ENCODE assay signal across 20 mouse cellular contexts in the genomic region with DNA sequence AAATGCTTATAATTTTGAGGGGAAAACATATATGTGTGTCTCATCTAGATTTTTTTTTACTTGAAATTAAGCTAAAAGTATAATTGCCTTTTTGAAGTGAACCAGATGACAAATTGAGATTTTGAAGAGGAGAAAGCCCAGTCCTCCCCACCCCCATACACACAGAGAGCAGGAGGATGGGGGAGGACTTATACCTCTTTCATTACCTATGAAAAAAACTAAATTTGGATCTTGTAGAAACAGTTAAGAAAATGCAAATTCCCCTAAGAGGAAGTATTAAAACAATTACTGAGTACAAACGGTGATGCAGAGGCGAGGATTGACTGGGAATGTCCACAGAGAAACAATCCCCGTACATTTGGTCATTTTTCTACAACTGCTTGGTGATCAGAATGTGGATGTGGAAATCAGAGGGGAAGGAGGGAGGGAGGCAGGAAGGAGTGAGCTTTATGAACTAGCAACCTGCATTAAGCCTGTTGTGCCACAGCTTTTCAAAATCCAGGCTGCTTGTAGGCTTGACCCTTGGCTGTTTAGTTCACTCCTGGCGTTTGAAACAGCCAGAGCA.
DNase-seq lines count a peak whose midpoint lies in the region; ATAC-seq and TF ChIP-seq lines count a peak whose summit lies in the region.
"Had no signal": no experiment of that assay in that cellular context is flagged by ENCODE, and none has a peak within 500 bp of the region (broad histone marks: within the 10 kb centered on the region; RNA-seq: fewer than 3 reads in every experiment).

No protein-coding gene starts in this region.

- peaks cover 47% of the 10 kb centered on the region for H3K79me2 ChIP-seq in CH12.LX (replicated peaks; ENCODE audit: control insufficient read depth, extremely low read depth, insufficient read depth, poor library complexity, severe bottlenecking)

- no peak overlapping the region for H3K4me3 ChIP-seq in heart, embryonic 12.5 days
- no peak overlapping the region for H3K4me3 ChIP-seq in layer of hippocampus, adult 2 months
- H3K4me3 ChIP-seq in CH12.LX (replicated peaks in 1 of 3; ENCODE audit: low read depth in 2 of 3, low read length in 2 of 3, poor library complexity in 1 of 3), result no peak overlapping the region
- H3K4me3 ChIP-seq in limb, embryonic 10.5 days, result no peak overlapping the region
- H3K4me3 ChIP-seq: embryonic facial prominence, embryonic 10.5 days; forebrain, embryonic 13.5 days; heart, embryonic 10.5 days; heart, embryonic 15.5 days; hindbrain, embryonic 15.5 days had no signal

- in situ Hi-C loops in CH12.LX (cut with MboI; ENCODE audit: low pct_ligation_motif_present, low pct_unique_long_range_greater_than_20kb, low sequenced_read_pairs), result loop anchor here (10.0 kb wide), 1 partner anchor 50 kb away; no protein-coding TSS in a partner anchor

- dilution Hi-C loops in CH12.LX (cut with MboI; ENCODE audit: extremely low pct_ligation_motif_present, extremely low pct_unique_long_range_greater_than_20kb, low sequenced_read_pairs), result no loop called here

- no peaks in the 10 kb centered on the region for H3K36me3 ChIP-seq in heart, embryonic 12.5 days
- H3K36me3 ChIP-seq in CH12.LX (replicated peaks in 1 of 2; ENCODE audit: control insufficient read depth in 1 of 2, insufficient read depth in 1 of 2, low read length in 1 of 2), result no peaks in the 10 kb centered on the region
- H3K36me3 ChIP-seq in limb, embryonic 10.5 days, result no peaks in the 10 kb centered on the region
- H3K36me3 ChIP-seq: embryonic facial prominence, embryonic 10.5 days; G1E; heart, embryonic 10.5 days; heart, embryonic 15.5 days; hindbrain, embryonic 15.5 days had no signal

- no peaks in the 10 kb centered on the region for H3K27me3 ChIP-seq in heart, embryonic 12.5 days (replicated peaks)
- H3K27me3 ChIP-seq in CH12.LX (replicated peaks), result no peaks in the 10 kb centered on the region
- H3K27me3 ChIP-seq in limb, embryonic 10.5 days (ENCODE audit: low read depth, poor library complexity, severe bottlenecking), result no peaks in the 10 kb centered on the region
- H3K27me3 ChIP-seq: forebrain, embryonic 13.5 days; heart, embryonic 15.5 days; hindbrain, embryonic 15.5 days had no signal

- no peak for ATAC-seq in heart, embryonic 12.5 days (ENCODE audit: insufficient number of reproducible peaks, low FRiP score)
- ATAC-seq in granulocyte monocyte progenitor cell, adult 5-6 weeks (replicated peaks; ENCODE audit: poor library complexity, severe bottlenecking), result 0 out of 2 replicates have a peak, but pooled peaks have one; percentile 46
- ATAC-seq: forebrain, embryonic 13.5 days; forebrain, postnatal 0 days; intestine, embryonic 16.5 days had no signal

- peak; percentile 67 for DNase-seq in heart, adult 11 months
- DNase-seq in layer of hippocampus, adult 2 months (ENCODE audit: low spot score in 2 of 2), result no peak
- no peak for DNase-seq in layer of hippocampus, postnatal 10 days (ENCODE audit: low spot score in 2 of 2)
- no peak for DNase-seq in CH12.LX (ENCODE audit: extremely low read depth)
- DNase-seq in limb, embryonic 10.5 days (ENCODE audit: low spot score), result no peak
- DNase-seq in spleen, postnatal 14 days (ENCODE audit: low spot score in 2 of 2), result no peak
- DNase-seq: adrenal gland, postnatal 10 days; cerebellum, adult 11-12 months; cerebellum, adult 9-10 months; forebrain, postnatal 0 days; heart, postnatal 36 days had no signal

- H3K9me3 ChIP-seq in heart, embryonic 12.5 days (replicated peaks), result no peaks in the 10 kb centered on the region
- no peaks in the 10 kb centered on the region for H3K9me3 ChIP-seq in CH12.LX (replicated peaks; ENCODE audit: low read length)
- H3K9me3 ChIP-seq in limb, embryonic 10.5 days (replicated peaks), result no peaks in the 10 kb centered on the region
- H3K9me3 ChIP-seq: embryonic facial prominence, embryonic 10.5 days; forebrain, embryonic 13.5 days; G1E; heart, embryonic 10.5 days; heart, embryonic 15.5 days; hindbrain, embryonic 15.5 days had no signal

- TF ChIP-seq RAD21 in CH12.LX (IDR thresholded peaks at IDR 0.05; ENCODE audit: low read depth, low read length), result no peak

- H3K27ac ChIP-seq in heart, embryonic 12.5 days (ENCODE audit: poor library complexity, severe bottlenecking), result no peak overlapping the region
- H3K27ac ChIP-seq in layer of hippocampus, adult 2 months, result peak overlapping the region; percentile 73
- H3K27ac ChIP-seq in CH12.LX (ENCODE audit: insufficient read depth, low read depth), result peak overlapping the region; percentile 83
- no peak overlapping the region for H3K27ac ChIP-seq in limb, embryonic 10.5 days
- H3K27ac ChIP-seq: embryonic facial prominence, embryonic 10.5 days; forebrain, embryonic 13.5 days; heart, embryonic 10.5 days; heart, embryonic 15.5 days; hindbrain, embryonic 15.5 days had no signal

- no peak overlapping the region for H3K9ac ChIP-seq in heart, embryonic 12.5 days
- H3K9ac ChIP-seq in CH12.LX (ENCODE audit: insufficient read depth, low read depth), result peak overlapping the region; percentile 99
- H3K9ac ChIP-seq: forebrain, embryonic 13.5 days; forebrain, postnatal 0 days; heart, embryonic 15.5 days; hindbrain, embryonic 15.5 days had no signal

- no peak overlapping the region for H3K4me2 ChIP-seq in heart, embryonic 12.5 days
- peak overlapping the region; percentile 83 for H3K4me2 ChIP-seq in CH12.LX (ENCODE audit: insufficient read depth, low read depth, poor library complexity, severe bottlenecking)
- H3K4me2 ChIP-seq: forebrain, embryonic 13.5 days; heart, embryonic 15.5 days; hindbrain, embryonic 15.5 days had no signal

- H3K4me1 ChIP-seq in heart, embryonic 12.5 days (replicated peaks), result peaks cover 21% of the 10 kb centered on the region
- peaks cover 20 to 79% of the 10 kb centered on the region in 2 experiments for H3K4me1 ChIP-seq in CH12.LX (ENCODE audit: control insufficient read depth in 1 of 2, insufficient read depth in 2 of 2)
- H3K4me1 ChIP-seq in limb, embryonic 10.5 days, result peaks cover 6% of the 10 kb centered on the region

- TF ChIP-seq EP300 in CH12.LX (IDR thresholded peaks at IDR 0.05; ENCODE audit: low read length), result peak; percentile 71

- TF ChIP-seq POLR2A in CH12.LX (IDR thresholded peaks at IDR 0.05; ENCODE audit: low read depth, low read length), result peak; percentile 47

- WGBS in heart, embryonic 12.5 days, result 65% methylated on average over 4 of the region's 4 CpGs
- WGBS in limb, embryonic 10.5 days, result 65% methylated on average over 4 of the region's 4 CpGs

- TF ChIP-seq CTCF in layer of hippocampus, adult 2 months (conservative IDR thresholded peaks at IDR 0.05), result no peak
- no peak for TF ChIP-seq CTCF in CH12.LX (conservative IDR thresholded peaks at IDR 0.05 in 1 of 2, IDR thresholded peaks at IDR 0.05 in 1 of 2; ENCODE audit: low read depth in 2 of 2, low read length in 2 of 2)

TF ChIP-seq in CH12.LX, 34 proteins besides CTCF, POLR2A, EP300 and RAD21:
- TF ChIP-seq ETS1 (conservative IDR thresholded peaks at IDR 0.05; ENCODE audit: low read depth, low read length) (peak; percentile 59), TBP (conservative IDR thresholded peaks at IDR 0.05; ENCODE audit: low read depth, low read length) (peak; percentile 78; the same call in 1 of the 2 replicates), CHD2 (IDR thresholded peaks at IDR 0.05; ENCODE audit: low read length) (peak; percentile 94), ZNF384 (IDR thresholded peaks at IDR 0.05; ENCODE audit: low read depth, low read length) (peak; percentile 85), E2F4 (IDR thresholded peaks at IDR 0.05; ENCODE audit: insufficient replicate concordance, low read depth, low read length) (0 out of 2 replicates have a peak, but pooled peaks have one; percentile 71), ELF1 (IDR thresholded peaks at IDR 0.05; ENCODE audit: low read depth, low read length) (peak; percentile 17; the same call in 1 of the 2 replicates), PAX5 (IDR thresholded peaks at IDR 0.05; ENCODE audit: low read length) (no peak), MAX (IDR thresholded peaks at IDR 0.05; ENCODE audit: low read length) (0 out of 2 replicates have a peak, but pooled peaks have one; percentile 16), HCFC1 (IDR thresholded peaks at IDR 0.05; ENCODE audit: low read depth, low read length) (no peak), TCF12 (IDR thresholded peaks at IDR 0.05; ENCODE audit: low read depth, low read length) (peak; percentile 42), MEF2A (IDR thresholded peaks at IDR 0.05; ENCODE audit: borderline replicate concordance, low read depth, low read length) (peak; percentile 84), RCOR1 (conservative IDR thresholded peaks at IDR 0.05; ENCODE audit: low read depth, low read length) (no peak), USF2 (conservative IDR thresholded peaks at IDR 0.05; ENCODE audit: low read depth, low read length) (no peak), JUN (IDR thresholded peaks at IDR 0.05; ENCODE audit: insufficient read depth, low read depth, low read length) (peak; percentile 23; the same call in 1 of the 2 replicates), USF1 (IDR thresholded peaks at IDR 0.05; ENCODE audit: low read depth, low read length) (no peak), NELFE (IDR thresholded peaks at IDR 0.05; ENCODE audit: low read depth, low read length) (peak; percentile 38; the same call in 1 of the 2 replicates), SMC3 (IDR thresholded peaks at IDR 0.05; ENCODE audit: low read depth, low read length) (no peak; the same call in 1 of the 2 replicates), IRF4 (IDR thresholded peaks at IDR 0.05; ENCODE audit: low read depth, low read length) (peak; percentile 69; the same call in 1 of the 2 replicates)

Comparison
In these comparisons a context has a peak if more than half of its experiments do, and no peak if none do; other contexts are left out.
1. H3K27ac ChIP-seq: peak in layer of hippocampus, adult 2 months (single experiment) and CH12.LX (single experiment); none in heart, embryonic 12.5 days (single experiment) and limb, embryonic 10.5 days (single experiment).